Mouse (Mus musculus): ENCODE results near the gene Ttn.

Gene Ttn

DNA sequence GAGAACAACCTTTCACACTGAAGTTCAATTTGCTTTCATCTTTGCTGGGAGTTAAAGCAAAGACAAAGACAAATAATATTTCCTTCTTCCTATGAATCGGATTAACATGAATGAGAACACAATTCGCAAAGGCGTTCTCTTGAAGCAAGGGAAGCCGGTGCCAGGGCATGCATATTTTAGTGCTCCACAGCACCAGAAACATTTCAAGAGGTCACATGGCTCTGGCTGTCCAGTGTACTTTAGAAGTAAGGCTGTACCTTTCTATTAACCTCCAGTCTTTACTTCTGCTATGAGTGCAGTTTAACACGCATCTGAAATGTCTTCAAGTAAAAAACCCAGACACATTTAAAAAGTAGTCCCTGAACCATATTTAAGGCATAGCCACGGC is 20.3 kb downstream of the Ttn start:
- DNase-seq (ENCODE audit: low spot score in 2 of 2) = no peak

DNA sequence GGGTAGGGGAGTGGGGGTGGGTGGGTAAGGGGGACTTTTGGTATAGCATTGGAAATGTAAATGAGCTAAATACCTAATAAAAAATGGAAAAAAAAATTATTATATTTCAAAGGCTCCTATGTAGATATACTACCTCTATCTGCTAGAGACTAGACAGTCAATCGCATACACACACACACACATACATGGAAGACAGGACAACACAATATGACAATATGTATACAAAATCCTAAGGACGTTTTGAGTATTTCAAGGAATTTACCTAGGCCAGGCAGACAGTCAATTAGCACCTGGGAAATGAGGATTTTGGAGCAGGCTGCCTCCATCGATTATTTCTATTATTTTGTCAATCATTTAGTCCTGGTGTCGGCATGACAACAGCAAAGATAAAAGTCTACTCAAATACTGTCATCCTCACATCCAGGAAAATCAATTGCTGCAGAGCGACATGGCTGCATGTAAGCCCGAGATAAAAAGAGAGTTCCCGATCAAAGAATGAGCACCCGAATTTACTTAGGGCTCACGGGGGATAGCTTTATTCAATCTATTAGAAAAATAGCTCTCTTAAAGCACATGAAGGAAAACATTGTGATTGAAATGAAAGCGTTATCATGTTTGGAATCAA is 20.8 kb downstream of the Ttn start:
- no peak for DNase-seq (ENCODE audit: low spot score in 2 of 2)

DNA sequence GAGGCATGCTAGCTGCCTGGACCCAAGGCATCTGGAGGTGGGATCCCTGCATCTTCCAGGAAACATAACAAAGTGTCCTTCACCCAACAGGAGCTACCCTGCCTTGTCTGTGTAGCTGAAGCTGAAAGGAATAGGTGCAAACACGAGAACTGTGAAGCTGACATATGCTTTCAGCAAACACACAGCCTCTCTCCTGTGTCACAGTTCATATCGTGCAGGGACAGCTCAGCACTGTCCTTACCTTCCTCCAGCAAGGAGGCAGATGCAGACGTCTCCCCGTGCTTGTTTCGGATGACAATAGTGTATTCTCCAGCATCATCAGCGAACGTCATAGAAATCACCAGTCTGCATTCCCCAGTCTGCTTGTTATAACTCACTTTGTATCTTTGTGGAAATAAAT is 32.6 kb downstream of the Ttn start:
- DNase-seq (ENCODE audit: low spot score in 2 of 2) = no peak

DNA sequence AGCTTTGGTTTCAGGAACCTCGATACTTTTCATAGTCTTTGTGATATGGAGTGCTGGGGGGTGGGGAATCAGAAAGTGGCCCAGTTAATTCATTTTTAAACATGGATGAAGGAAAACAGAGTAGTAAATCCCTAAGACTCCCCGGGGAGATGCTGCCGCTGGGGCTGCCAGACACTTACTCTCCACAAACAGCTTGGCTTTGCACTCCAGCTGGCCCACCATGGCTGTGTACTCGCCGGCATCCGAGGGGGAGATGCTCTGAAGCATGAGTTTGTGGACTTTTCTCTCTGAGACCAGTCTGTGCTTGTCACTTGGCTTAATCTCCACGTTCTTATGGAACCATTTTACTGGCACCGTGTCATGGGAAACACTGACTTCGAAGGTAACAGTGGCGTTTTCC is 43.8 kb downstream of the Ttn start:
- no peak for DNase-seq (ENCODE audit: low spot score in 2 of 2)

DNA sequence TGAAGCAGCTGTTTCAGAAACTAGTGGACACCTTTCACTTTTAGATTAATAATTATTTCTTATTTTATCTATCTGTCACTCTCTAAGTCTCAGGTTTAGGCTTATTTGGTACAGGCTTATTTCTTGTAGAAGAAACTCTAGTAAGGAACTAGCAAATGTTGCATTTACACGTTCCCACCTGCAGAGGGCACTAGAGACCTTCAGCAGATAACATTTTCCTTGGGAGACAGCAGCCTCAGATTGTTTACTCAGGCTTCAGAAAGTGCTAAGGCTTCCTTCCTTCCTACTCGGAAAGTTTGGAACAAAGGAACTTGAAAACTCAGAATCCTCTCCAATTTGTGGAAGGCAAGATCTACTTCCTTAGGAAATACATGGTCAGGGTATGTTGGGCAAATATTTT is 52.6 kb downstream of the Ttn start:
- no peak for DNase-seq (ENCODE audit: low spot score in 2 of 2)

DNA sequence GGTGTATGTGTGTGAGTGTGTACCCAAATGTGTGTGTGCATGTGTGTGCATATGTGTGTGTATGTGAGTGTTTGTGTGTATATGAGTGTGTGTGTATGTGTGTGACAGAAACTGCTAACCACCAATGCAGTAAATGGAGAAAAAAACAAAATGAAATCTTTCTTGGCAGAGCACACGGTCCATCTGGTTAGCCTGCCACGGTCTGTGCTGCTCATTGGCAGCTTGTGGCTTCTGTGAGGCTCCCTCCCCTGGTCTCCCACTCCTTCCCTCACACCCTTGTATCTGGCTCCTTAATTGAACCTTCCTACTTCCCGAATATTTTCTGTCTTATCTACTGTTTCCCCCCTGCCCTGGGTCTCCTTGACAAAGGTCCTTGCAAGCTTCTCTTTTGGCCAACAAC is 53.5 kb downstream of the Ttn start:
- no peak for DNase-seq (ENCODE audit: low spot score in 2 of 2)

DNA sequence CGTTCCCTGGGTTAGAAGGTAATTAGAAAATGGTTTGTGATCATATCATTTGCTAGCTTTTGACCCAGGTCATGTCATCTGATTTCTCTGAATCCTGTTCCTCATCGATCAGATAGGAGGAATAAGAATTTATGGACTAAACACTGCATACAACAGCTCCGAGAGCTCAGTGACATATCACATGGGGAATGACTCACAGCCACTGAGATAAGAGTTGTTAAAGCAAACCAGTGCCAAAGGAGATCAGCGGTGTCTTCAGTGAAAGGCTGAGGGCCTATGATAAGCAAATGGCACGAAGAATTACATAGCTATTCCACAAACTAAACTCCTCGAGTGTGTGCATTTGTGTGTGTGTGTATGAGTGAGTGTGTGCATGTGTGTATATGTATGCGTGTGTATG is 54.0 kb downstream of the Ttn start:
- DNase-seq (ENCODE audit: low spot score in 2 of 2) = no peak

DNA sequence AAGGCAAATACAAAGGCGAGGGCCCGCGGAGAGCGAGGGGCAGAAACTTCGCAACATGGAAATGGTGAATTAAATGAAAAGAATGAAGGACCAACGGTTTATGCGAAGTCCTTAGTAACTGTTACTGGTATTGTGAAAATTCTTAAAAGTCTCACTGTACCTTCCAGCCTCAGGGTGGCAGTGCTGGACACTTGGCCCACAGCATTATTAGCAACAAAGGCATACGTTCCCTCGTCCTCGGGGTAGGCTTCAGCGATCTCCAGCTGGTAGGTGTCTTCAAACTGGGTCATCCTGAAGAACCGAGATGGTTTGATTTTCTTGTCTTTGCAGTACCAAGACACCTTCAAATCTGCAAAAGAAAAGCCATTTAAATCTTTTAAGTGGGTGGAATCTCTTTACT is 55.4 kb downstream of the Ttn start:
- no peak for DNase-seq (ENCODE audit: low spot score in 2 of 2)

DNA sequence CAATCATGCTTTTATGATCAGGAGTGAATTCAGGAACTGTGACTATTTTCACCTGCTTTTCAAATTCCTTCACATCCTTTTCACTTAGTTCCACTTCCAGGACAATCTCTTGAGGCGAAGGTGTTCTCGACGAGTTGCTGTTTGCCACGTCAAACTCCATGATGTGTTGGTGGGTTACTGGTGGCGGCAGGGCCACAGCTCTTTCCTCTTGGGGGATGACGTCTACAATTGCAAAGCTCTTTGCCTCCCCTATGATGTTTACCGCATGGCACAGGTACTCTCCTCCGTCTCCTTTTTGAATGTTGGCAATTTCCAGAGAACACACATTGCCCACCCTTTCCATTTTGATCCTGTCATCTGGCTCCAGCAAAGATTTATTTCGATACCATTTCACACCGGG is 67.4 kb downstream of the Ttn start:
- no peak for DNase-seq (ENCODE audit: low spot score in 2 of 2)

DNA sequence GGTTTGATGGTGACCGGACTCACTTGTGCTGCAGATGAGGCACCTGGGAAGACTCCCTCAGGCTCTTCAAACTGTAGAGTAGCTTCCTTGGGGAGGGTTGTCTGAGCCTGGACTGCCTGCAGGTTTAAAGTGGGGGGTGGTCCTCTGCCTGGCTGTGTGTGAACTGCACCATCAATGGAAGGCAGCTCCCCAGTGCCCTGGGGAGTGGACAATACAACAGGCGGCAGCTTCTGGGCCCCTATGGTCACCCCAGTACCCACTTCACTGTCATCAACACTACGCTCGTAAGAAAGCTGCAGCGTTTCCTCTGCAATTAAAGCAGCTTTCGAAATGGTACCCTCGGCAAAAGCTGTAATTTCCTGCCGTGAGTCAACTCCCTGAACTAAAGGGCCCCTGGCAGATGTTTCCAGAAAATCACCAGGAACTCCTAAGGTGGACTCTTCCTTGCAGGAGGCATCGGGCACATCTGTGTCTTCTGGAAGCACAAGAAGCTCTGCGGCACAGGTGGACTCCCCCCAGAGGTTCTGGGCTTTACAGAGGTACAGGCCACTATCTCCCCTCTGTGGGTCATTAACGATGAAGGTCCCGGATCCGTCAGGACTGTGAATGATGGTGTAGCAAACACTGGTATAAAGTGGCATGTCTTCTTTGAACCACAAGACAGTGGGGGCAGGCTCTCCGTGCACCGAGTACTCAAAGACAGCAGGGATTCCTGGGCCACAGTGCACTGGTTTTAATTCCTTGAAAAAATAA is 73.5 kb downstream of the Ttn start:
- no peak for DNase-seq (ENCODE audit: low spot score in 2 of 2)

DNA sequence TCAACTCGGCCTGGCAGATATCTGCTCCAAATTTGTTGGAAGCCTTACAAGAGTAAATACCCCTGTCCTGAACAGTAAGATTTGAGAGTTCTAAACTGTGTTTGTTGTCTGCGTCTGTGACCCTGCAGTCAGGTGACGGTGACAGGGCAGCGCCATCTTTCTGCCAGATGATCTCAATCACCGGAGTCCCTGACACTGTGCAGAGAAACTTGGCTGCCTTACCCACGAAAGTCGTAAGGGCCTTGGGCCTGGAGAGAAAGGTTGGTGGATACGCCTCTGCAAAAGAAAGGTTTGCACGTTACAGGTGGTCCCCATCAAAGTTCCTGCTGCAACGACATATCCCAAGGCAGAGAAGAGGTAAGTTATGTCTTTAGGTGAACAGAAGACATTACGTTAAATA is 79.0 kb downstream of the Ttn start:
- no peak for DNase-seq (ENCODE audit: low spot score in 2 of 2)

DNA sequence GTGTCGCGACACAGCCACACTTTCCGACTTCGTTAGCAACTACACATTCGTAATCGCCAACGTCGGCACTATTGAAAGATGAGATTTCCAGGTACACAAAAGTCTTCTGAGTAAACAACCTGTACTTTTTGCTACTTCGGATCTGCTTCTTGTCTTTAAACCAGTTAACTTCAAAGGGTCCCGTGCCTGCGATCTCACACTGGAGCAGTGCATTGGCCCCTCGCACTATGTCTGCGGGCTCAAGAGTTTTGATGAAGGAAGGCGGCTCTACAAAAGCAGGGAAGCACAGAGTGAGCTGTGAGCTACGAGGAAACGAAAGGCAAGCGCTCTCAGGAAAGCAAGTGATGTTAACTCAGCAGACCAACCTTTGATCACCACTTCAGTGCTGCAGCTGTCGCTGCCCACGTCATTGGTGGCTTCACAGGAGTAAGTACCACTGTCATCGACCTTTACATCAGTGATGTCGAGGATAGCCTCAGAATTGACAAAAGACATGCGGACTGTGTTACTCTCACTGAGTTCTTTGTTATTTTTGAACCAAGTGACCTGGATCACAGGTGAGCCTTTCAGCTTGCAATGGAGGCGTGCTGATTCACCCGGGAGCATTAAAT is 80.8 kb downstream of the Ttn start:
- DNase-seq (ENCODE audit: low spot score in 2 of 2) = no peak

DNA sequence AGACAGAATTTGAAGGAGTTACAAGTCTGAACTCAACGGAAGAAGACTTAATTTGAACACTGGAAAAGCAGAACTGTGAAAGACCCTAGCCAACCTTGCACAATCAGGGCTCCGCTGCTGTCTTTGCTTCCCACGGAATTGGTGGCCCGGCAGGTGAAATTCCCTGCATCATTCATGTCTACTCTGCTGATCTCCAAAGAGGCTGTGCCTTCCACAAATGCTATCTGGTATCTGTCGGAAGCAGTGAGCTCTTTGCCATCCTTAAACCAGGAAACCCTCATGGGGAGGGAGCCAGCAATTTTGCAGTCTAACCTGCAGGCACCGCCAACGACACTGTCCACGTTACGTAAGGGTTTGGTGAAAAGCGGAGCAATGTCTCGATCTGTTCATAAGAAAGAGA is 82.5 kb downstream of the Ttn start:
- no peak for DNase-seq (ENCODE audit: low spot score in 2 of 2)

DNA sequence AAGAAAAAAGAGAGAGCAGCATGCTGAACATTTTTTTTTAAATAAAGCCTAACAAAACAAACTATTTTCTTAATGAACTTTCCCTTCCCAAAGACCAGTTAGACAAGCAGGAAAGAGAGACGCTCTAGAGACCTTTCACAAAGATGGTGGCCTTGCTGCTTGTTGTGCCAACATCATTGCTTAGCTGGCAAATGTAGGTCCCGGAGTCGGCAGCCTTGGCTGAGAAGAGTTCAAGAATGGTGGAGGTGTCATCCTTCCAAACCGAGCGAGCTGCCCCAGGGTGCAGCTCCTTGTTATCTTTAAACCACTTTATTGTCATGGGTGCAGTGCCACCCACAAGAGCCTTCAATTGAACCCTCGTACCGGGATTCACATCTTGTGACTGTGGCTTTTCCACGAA is 85.4 kb downstream of the Ttn start:
- no peak for DNase-seq (ENCODE audit: low spot score in 2 of 2)

DNA sequence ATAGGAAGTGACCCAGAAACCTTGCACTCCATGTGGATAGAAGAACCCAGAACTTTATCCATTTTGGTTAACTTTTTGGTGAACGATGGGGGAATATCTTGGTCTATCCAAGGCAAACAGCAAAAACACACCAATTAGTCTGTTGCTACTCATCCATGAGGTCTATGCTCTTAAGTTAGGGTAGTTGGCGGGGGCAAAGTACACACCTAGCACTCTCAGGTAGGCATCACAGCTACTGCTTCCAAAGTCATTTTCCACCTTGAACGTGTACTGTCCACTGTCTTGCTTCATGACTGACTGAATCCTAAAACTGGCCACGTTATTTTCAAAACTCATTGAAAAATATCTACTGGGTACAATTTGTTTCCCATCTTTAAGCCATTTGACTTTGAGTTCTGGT is 87.0 kb downstream of the Ttn start:
- no peak for DNase-seq (ENCODE audit: low spot score in 2 of 2)

DNA sequence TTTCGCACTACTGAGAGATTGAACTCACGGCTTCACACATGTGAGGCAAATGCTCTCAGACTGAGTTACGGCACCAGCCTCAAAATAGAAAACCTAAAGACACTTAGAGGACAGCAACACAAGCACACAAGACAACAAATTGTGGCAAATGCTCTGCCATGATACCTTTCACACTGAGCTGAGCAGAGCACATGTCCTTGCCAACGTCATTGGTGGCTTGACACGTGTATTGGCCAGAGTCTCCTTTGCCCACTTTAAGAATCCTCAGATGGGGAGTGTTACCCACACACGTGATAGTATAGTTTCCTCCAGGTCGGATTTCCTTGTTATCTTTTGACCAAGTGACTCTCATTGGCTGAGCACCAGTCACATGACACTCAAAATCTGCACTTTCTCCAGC is 93.6 kb downstream of the Ttn start:
- no peak for DNase-seq (ENCODE audit: low spot score in 2 of 2)

DNA sequence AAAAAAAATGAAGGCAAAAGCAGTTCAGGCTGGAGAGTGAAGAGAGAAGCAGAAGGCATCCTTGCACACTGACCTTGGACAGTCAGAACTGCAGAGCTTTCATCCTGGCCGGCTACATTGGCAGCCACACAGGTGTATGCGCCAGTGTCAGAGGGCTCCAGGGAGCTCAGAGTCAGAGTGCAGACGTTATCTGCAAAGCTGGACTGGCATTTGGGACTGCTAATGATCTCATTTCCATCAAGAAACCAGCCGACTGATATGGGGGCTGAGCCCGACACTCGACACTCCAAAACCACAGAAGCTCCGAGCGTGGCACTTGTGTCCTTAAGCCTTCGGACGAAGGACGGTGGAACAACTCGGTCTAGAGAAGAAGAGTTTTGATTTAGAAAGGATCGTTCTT is 96.5 kb downstream of the Ttn start:
- no peak for DNase-seq (ENCODE audit: low spot score in 2 of 2)

DNA sequence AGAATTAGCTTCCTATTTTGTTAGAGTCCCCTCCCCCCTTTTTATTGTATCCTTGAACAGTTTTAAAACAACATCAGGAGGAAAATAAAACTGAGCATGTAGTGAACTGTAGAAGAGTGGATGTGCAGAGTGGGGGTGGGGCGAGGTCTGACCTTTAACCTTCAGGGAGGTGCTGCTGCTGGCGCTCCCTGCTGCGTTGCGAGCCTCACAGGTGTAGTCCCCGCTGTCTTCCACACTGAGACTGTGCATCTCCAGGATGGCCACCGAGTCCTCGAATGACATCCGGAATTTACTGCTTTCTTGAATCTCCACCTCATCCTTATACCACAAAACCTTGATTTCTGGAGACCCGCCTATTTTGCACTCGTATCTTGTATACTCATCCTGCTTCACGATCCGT is 100.9 kb downstream of the Ttn start:
- no peak for DNase-seq (ENCODE audit: low spot score in 2 of 2)

DNA sequence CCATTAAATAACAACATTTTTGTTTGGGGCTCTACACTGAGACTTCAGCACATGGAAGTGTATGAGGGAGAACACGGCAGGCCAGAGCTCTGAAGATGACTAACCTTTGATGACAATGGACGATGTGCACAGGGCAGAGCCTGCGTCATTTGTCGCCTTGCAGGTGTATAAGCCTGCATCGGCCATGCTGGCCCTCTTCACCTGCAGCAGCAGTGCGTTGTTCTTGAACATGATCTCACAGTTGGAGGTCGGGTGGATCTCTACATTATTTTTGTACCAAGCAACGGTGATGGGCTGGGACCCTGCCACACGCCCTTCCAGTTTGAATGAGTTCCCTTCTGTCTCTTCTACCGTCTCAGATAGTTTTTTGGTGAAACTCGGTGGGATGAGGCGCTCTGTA is 106.8 kb downstream of the Ttn start:
- DNase-seq (ENCODE audit: low spot score in 2 of 2) = no peak

DNA sequence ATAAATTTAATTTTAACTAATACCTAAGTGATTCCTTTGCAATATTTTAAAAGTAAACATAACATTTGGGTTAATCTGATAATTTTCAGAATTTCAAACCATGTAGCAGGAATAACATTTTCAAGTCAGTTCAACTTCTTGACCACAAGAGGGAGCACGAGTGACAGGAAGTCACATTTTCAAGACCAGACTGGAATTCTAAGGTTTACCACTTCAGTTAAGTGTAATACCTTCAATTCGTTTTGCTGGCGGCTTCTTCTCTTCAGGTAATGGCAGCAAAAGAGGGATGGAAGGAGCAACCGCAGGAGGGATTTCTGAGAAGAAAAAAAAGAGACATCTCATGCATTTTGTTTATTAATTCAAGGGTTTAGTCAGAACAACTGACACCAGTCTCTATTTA is 115.4 kb downstream of the Ttn start:
- no peak for DNase-seq (ENCODE audit: low spot score in 2 of 2)

DNA sequence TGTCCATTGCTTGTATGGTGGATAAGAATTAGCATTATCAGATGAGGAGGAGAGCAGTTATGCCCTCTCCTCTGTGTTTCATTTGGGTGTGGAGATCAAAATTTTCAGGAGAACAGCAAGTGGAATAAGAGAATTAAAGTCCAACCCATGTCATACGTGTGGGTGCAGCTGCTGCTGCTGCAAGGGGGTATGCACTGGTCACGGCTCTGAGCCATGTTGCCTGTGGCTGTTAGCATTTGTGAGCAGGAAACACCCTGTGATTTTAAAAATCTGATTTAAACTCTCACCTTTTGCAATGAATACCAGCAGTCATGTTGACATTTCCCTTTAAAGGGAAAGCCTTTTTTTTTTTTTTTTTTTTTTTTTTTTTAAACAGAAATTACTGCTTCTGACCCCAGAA is 116.8 kb downstream of the Ttn start:
- no peak for DNase-seq (ENCODE audit: low spot score in 2 of 2)

DNA sequence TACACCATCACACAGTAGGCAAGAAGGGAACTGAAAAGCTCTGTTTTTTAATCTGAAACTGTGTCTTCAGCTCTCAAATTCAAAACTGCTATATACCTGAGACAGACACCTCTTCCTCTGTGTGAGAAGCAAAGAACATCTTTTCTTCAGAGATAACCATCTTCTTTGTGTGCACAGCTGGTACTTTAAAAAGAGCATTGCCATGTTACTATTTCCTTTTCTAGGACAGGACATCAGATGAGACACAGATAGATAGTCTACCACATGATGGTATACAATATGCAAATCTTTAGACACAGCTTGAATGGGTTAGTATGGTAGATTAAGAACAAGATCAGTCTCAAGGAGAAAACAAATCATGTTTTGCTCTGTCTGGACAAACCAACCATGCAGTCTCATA is 121.0 kb downstream of the Ttn start:
- no peak for DNase-seq (ENCODE audit: low spot score in 2 of 2)

DNA sequence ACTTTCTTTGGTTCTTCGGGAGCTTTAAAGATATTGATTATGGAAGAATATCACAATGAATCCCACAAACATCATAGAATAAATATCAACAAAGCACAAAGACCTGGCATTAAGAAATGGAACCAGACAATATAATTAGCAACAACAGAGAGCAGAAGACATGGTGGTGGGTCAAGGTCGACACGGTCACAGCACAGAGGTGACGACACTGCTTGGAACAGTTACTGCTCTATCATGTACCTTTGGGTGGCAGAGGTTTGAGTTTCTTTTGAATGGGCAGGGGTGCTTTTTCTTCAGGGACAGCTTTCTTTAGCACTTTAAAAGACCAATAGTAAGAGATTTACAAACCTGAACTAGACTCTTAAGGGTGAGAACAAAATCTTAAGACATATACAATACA is 132.3 kb downstream of the Ttn start:
- no peak for DNase-seq (ENCODE audit: low spot score in 2 of 2)

DNA sequence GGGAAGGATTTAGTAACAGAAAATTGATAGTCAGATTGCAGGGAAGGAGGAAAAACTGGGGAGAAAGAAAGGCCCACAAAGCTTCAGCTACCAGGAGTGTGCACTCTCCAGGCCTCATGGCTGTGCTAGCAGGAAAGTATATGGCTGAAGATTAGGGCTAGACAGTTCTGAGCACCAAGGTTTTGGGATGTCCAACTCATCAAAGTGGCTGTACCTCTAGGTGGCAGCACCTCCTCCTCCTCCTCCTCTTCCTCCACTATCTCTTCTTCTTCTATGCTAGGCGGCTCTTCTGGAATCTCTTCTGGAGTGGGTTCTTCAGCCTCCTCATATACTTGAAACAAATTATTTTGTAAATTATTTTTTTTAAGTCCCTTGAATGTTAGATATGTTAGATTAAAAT is 139.2 kb downstream of the Ttn start:
- DNase-seq (ENCODE audit: low spot score in 2 of 2) = no peak
